Mouse (Mus musculus) heart, embryonic 15.5 days (tissue): ENCODE results near the gene Zar1l. TPM values are rescaled to one million over a fixed set of nuclear protein-coding genes. Genes with fewer than 3 reads are reported as not detected.
"Not testable (repeated sequence)": the region's sequence is repeated elsewhere in the genome, so short reads cannot be mapped to it uniquely, and the experiment has no call there.

ENCODE experiments used
- ATAC-seq: fragments of 200-750 bp; cut with Nextera tagmentation; replicated peaks from 2 replicates; pipeline ENCODE4 v1.8.0; 2017; ENCODE audit warnings: low read depth, moderate TSS enrichment; ENCODE audit not compliant: insufficient number of reproducible peaks, insufficient read depth, low FRiP score
- H3K27ac ChIP-seq: fragments of 300-500 bp; sonication (generic); 2 replicates; pipeline ENCODE4 v1.5.1; 2015; ENCODE audit warnings: mild to moderate bottlenecking, inconsistent platforms
- H3K27me3 ChIP-seq: fragments of 300-500 bp; sonication (generic); 2 replicates; pipeline ENCODE4 v1.6.1; 2015; ENCODE audit warnings: inconsistent platforms
- H3K36me3 ChIP-seq: fragments of 300-500 bp; sonication (generic); 2 replicates; pipeline ENCODE4 v1.6.1; 2015; ENCODE audit warnings: mild to moderate bottlenecking, inconsistent platforms
- H3K4me1 ChIP-seq: fragments of 300-500 bp; sonication (generic); replicated peaks from 2 replicates; pipeline ENCODE4 v1.6.1; 2015; ENCODE audit warnings: inconsistent platforms
- H3K4me2 ChIP-seq: fragments of 300-500 bp; sonication (generic); 2 replicates; pipeline ENCODE4 v1.6.1; 2015; ENCODE audit warnings: inconsistent platforms, mild to moderate bottlenecking, moderate library complexity
- H3K4me3 ChIP-seq: fragments of 300-500 bp; sonication (generic); 2 replicates; pipeline ENCODE4 v1.5.1; 2015; ENCODE audit warnings: mild to moderate bottlenecking, inconsistent platforms
- H3K9ac ChIP-seq: fragments of 300-500 bp; sonication (generic); 2 replicates; pipeline ENCODE4 v1.6.1; 2015; ENCODE audit warnings: mild to moderate bottlenecking, inconsistent platforms
- H3K9me3 ChIP-seq: fragments of 300-500 bp; sonication (generic); replicated peaks from 2 replicates; pipeline ENCODE4 v1.6.1; 2016; ENCODE audit warnings: inconsistent platforms
- WGBS: fragments of 180-500 bp; shearing (Covaris S2); methylation state at CpG from one replicate; pipeline ENCODE4 v1.1.7; 2015; ENCODE audit warnings: mixed read lengths; 5-methylcytosine and 5-hydroxymethylcytosine counted together
- polyA plus RNA-seq: library from polyadenylated mRNA; unstranded; fragments of >200 nt; fragmentation: Nextera tagmentation; extraction: Ambion mirVana; gene quantifications from 2 replicates; pipeline ENCODE4 v1.2.1, GENCODE M21; 2015

Zar1l gene
- polyA plus RNA-seq, 1 experiment from 2014 or later: not detected

DNA sequence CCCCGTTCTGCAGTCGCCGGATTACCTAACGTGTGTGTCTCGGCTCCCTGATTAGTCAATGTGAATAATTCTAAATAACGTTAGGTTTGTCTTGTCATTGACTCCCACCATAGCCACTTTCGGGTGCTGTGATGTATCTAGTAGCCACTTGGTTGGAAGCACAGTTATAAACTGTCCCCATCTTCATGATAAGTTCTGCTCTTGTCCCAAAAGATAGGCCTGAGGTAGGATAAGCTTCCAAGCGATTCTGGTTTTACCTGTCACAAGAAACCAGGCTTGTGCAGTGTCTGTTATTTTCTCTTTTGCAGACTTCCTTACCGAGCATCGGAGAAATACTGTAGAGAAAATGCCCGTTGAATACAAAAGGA, 4.9 kb upstream of the Zar1l start:
- H3K4me1 ChIP-seq: peaks cover 12% of the 10 kb centered on the region
- H3K9ac ChIP-seq: peak overlapping the region; percentile 91
- H3K36me3 ChIP-seq: no peaks in the 10 kb centered on the region
- peak overlapping the region; percentile 78 for H3K4me2 ChIP-seq
- H3K27me3 ChIP-seq: no peaks in the 10 kb centered on the region
- no peaks in the 10 kb centered on the region for H3K9me3 ChIP-seq
- WGBS: 6% methylated on average over 11 of the region's 11 CpGs
- peak overlapping the region; percentile 75 for H3K27ac ChIP-seq
- H3K4me3 ChIP-seq: peak overlapping the region; percentile 92
- no peak for ATAC-seq

DNA sequence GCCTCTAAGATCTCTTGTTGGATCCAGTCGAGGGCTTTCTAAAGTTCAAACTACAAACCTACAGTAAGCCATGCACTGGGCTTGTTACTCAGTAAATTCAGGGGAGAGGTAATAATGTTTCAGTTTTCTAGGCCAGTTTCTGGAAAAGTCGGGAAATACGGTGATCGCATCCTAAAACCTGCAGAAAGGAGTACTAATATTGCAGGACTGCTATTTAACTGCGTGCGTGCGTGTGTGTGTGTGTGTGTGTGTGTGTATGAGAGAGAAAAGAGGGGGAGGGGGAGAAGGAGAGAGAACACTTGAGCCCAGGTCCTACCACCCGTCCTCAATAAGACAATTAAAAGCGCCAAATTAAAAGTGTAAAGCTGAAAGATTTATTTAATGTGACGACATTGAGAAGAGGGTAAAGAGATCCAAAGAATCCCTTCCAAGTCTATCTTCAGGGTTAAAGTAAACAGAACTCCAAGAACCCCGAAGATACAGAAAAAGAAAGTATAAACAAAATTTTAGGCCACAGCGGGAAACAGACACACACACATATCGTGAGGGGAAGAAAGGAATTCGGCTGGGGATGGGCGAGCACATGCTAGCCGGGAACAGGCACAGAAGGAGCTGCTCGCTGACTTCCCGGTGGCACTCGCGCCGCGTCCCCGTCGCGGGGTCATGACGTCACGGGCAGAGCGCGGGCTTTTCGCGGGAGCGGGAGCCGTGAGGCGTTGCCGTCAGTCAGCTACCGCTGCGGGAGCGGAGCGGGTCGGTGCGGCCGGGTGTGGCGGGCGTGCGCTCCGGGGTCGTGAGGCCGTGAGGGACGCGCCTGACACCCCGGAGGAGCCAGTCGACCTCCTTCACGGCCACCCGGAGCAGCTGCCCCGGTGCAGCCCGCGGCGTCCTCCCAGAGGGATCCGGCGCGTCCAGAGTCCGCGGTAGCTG, 4.2 kb upstream of the Zar1l start, which contains the start of gene Brca2:
Brca2 (plus strand) TSS at position 694 of the 930 bp plus-strand sequence.
- Histone ChIP-seq H3K27me3 (no peaks in the 10 kb centered on the region), H3K9ac (peak within 1 kb of the TSS; percentile 91), H3K27ac (peak within 1 kb of the TSS; percentile 75), H3K36me3 (no peaks in the 10 kb centered on the region), H3K4me1 (peaks cover 12% of the 10 kb centered on the region), H3K4me2 (peak within 1 kb of the TSS; percentile 78), H3K9me3 (no peaks in the 10 kb centered on the region), H3K4me3 (peak within 1 kb of the TSS; percentile 92)
- peak; percentile 93 for ATAC-seq
- 6% methylated on average over 63 of the region's 63 CpGs for WGBS

DNA sequence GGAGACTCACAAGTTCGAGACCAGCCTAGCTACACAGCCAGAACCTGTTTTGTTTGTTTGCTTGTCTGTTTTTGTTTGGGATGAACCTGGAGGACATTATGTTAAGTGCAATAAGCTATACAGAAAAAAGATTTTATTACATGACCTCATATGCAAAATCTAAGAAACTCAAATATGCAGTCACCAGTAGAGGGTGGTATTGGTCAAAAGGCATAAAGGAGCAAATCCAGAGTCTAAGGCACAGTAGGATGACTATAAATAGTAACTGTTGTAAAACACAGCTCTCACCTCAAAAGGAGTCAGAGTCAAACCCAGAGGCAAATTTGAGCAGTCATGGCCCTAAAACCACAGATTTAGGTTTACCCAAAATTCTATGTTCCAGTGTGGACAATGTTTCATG, 1.6 kb upstream of the Zar1l start:
- H3K4me3 ChIP-seq: no peak overlapping the region
- H3K27me3 ChIP-seq: no peaks in the 10 kb centered on the region
- no peaks in the 10 kb centered on the region for H3K9me3 ChIP-seq
- peaks cover 12% of the 10 kb centered on the region for H3K4me1 ChIP-seq
- no peak overlapping the region for H3K27ac ChIP-seq
- no peaks in the 10 kb centered on the region for H3K36me3 ChIP-seq
- WGBS: 91% methylated on average over 1 of the region's 1 CpGs
- no peak overlapping the region for H3K9ac ChIP-seq
- no peak for ATAC-seq
- H3K4me2 ChIP-seq: no peak overlapping the region

DNA sequence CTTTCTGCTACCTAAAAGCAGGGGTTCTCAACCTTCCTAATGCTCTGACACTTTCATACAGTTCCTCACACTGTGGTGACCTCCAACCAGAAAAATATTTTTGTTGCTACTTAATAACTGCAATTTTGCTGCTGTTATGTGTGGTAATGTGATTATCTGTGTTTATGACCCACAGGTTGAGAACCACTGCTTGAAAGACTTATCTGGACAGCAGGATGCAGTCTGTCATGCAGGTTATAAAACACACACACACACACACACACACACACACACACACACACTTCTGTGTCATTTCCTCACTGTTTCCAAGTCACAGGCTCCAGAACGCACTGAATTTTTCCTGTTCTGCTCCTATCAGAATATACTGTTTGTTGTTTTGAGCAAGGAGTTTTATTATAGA, 3.9 kb downstream of the Zar1l start:
- H3K9ac ChIP-seq: no peak overlapping the region
- no peak overlapping the region for H3K4me3 ChIP-seq
- WGBS: 62% methylated on average over 1 of the region's 1 CpGs
- no peak overlapping the region for H3K27ac ChIP-seq
- no peaks in the 10 kb centered on the region for H3K4me1 ChIP-seq
- H3K9me3 ChIP-seq: no peaks in the 10 kb centered on the region
- no peaks in the 10 kb centered on the region for H3K27me3 ChIP-seq
- H3K4me2 ChIP-seq: no peak overlapping the region
- H3K36me3 ChIP-seq: no peaks in the 10 kb centered on the region
- ATAC-seq: no peak

DNA sequence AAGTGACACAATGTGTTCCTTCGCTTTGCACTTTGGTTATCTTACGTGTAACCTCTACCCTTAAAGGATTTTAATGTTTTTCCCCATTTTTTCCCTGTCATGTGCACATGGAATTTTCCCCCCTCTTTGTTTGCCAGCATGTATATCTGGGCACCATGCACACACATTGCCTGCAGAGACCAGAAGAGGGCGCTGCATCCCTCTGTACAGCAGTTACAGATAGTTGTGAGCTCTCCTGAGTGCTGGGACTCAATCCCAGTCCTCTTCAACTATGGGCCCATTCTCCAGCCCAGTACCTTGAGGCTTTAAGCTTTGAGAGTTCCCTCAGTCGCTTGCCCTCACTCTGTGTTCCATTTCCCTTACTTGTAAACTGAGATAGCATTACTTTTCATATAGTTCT, 4.7 kb downstream of the Zar1l start:
- no peak overlapping the region for H3K9ac ChIP-seq
- no peaks in the 10 kb centered on the region for H3K9me3 ChIP-seq
- H3K27me3 ChIP-seq: no peaks in the 10 kb centered on the region
- ATAC-seq: no peak
- H3K36me3 ChIP-seq: no peaks in the 10 kb centered on the region
- no peak overlapping the region for H3K4me3 ChIP-seq
- no peaks in the 10 kb centered on the region for H3K4me1 ChIP-seq
- no peak overlapping the region for H3K4me2 ChIP-seq
- 72% methylated on average over 4 of the region's 4 CpGs for WGBS
- no peak overlapping the region for H3K27ac ChIP-seq

- H3K4me1 ChIP-seq: no peaks in the 10 kb centered on the region
- H3K27ac ChIP-seq: no peak overlapping the region
- 74% methylated on average over 6 of the region's 6 CpGs for WGBS
- no peaks in the 10 kb centered on the region for H3K9me3 ChIP-seq
- no peaks in the 10 kb centered on the region for H3K27me3 ChIP-seq
- no peaks in the 10 kb centered on the region for H3K36me3 ChIP-seq
- no peak overlapping the region for H3K9ac ChIP-seq
- ATAC-seq: no peak
- no peak overlapping the region for H3K4me3 ChIP-seq
- no peak overlapping the region for H3K4me2 ChIP-seq
These were observed 7.3 kb downstream of the Zar1l start for GRCm38 (mm10) chr5:150510451-150511225.

- no peak overlapping the region for H3K27ac ChIP-seq
- WGBS: 50% methylated on average over 6 of the region's 6 CpGs
- ATAC-seq: no peak
These were observed 22.2 kb downstream of the Zar1l start for GRCm38 (mm10) chr5:150495792-150496191.

GRCm38 (mm10) chr5:150491573-150492173, 26.3 kb downstream of the Zar1l start:
- not testable (repeated sequence) for H3K4me1 ChIP-seq, H3K4me2 ChIP-seq, ATAC-seq, H3K27ac ChIP-seq, H3K4me3 ChIP-seq, H3K9ac ChIP-seq, H3K27me3 ChIP-seq, H3K9me3 ChIP-seq
- H3K36me3 ChIP-seq: peaks cover 39% of the 10 kb centered on the region
- 92% methylated on average over 4 of the region's 4 CpGs for WGBS

More at GRCm38 (mm10) chr5:150495792-150496191, 22.2 kb downstream of the Zar1l start:
- H3K4me2 ChIP-seq: no peak overlapping the region
- no peaks in the 10 kb centered on the region for H3K4me1 ChIP-seq
- H3K36me3 ChIP-seq: peaks cover 43% of the 10 kb centered on the region
- H3K27me3 ChIP-seq: no peaks in the 10 kb centered on the region
- no peak overlapping the region for H3K4me3 ChIP-seq
- H3K9ac ChIP-seq: no peak overlapping the region
- H3K9me3 ChIP-seq: no peaks in the 10 kb centered on the region

GRCm38 (mm10) chr5:150490821-150491220, 27.1 kb downstream of the Zar1l start:
- no peak for ATAC-seq
- 71% methylated on average over 8 of the region's 8 CpGs for WGBS
- no peak overlapping the region for H3K4me2 ChIP-seq
- H3K36me3 ChIP-seq: peaks cover 31% of the 10 kb centered on the region
- no peaks in the 10 kb centered on the region for H3K9me3 ChIP-seq
- H3K4me1 ChIP-seq: no peaks in the 10 kb centered on the region
- no peak overlapping the region for H3K27ac ChIP-seq
- no peak overlapping the region for H3K9ac ChIP-seq
- no peak overlapping the region for H3K4me3 ChIP-seq
- H3K27me3 ChIP-seq: no peaks in the 10 kb centered on the region

GRCm38 (mm10) chr5:150490285-150490684, 27.7 kb downstream of the Zar1l start:
- H3K4me3 ChIP-seq: no peak overlapping the region
- no peak for ATAC-seq
- no peaks in the 10 kb centered on the region for H3K9me3 ChIP-seq
- peaks cover 27% of the 10 kb centered on the region for H3K36me3 ChIP-seq
- no peak overlapping the region for H3K27ac ChIP-seq
- H3K9ac ChIP-seq: no peak overlapping the region
- H3K4me1 ChIP-seq: no peaks in the 10 kb centered on the region
- 83% methylated on average over 3 of the region's 3 CpGs for WGBS
- H3K27me3 ChIP-seq: no peaks in the 10 kb centered on the region
- no peak overlapping the region for H3K4me2 ChIP-seq

DNA sequence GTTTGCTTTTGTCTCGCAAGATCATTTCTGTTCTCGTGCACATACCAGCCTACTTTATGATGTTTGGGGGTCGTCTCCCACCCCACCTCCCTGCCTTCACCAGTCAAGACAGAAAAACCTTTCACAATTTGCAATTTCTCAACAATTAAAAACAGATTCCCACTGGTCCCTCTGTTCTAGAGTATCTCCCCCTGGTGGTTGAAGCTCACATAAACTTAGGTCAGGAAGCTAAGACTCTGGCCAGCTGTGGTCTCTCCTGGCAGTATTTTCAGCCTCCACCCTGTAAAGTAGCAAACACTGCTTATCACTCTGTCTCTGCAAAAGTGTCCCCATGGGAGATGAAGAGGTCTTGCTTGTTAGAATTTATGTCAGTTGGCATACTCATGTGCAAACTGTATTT, 32.8 kb downstream of the Zar1l start:
- no peaks in the 10 kb centered on the region for H3K27me3 ChIP-seq
- H3K4me2 ChIP-seq: no peak overlapping the region
- WGBS: 52% methylated on average over 3 of the region's 3 CpGs
- peaks cover 33% of the 10 kb centered on the region for H3K36me3 ChIP-seq
- H3K4me1 ChIP-seq: no peaks in the 10 kb centered on the region
- H3K9ac ChIP-seq: no peak overlapping the region
- no peak overlapping the region for H3K27ac ChIP-seq
- no peak for ATAC-seq
- H3K9me3 ChIP-seq: no peaks in the 10 kb centered on the region
- no peak overlapping the region for H3K4me3 ChIP-seq
